Mouse (Mus musculus): ENCODE results near the gene F2r. TPM values are rescaled to one million over a fixed set of nuclear protein-coding genes. Genes with fewer than 3 reads are reported as not detected.

F2r gene
- total RNA-seq, 2 experiments from 2014 or later = 2.1 to 2.6 TPM

Other genes starting within 250 kb of the F2r start
- 28.1 and 37.4 TPM in 2 replicates for gene Aggf1, start 243.1 kb downstream of the F2r start, total RNA-seq (2014; fragmentation: Nextera tagmentation)
- gene Aggf1, start 243.1 kb downstream of the F2r start, total RNA-seq (2017) = 41.3 and 52.6 TPM in 2 replicates
- not detected in 2 replicates for gene Crhbp, start 173.6 kb downstream of the F2r start, total RNA-seq (2014; fragmentation: Nextera tagmentation)
- gene Crhbp, start 173.6 kb downstream of the F2r start, total RNA-seq (2017) = not detected in 2 replicates
- not detected in 2 replicates for gene S100z, start 139.8 kb downstream of the F2r start, total RNA-seq (2014; fragmentation: Nextera tagmentation)
- gene S100z, start 139.8 kb downstream of the F2r start, total RNA-seq (2017) = not detected in 2 replicates
- gene F2rl1, start 93.3 kb downstream of the F2r start, total RNA-seq (2014; fragmentation: Nextera tagmentation) = 0.41 and 0.58 TPM in 2 replicates
- 0.17 and 0.77 TPM in 2 replicates for gene F2rl1, start 93.3 kb downstream of the F2r start, total RNA-seq (2017)
- not detected in 2 replicates for gene F2rl2, start 78.4 kb upstream of the F2r start, total RNA-seq (2014; fragmentation: Nextera tagmentation)
- gene F2rl2, start 78.4 kb upstream of the F2r start, total RNA-seq (2017) = 0.09 and 1.1 TPM in 2 replicates

Measured in granulocyte monocyte progenitor cell, adult 5-6 weeks (primary cell).